Mouse (Mus musculus): Measurements from ENCODE around the gene Cd300lg. TPM values are rescaled to one million over a fixed set of nuclear protein-coding genes. Genes with fewer than 3 reads are reported as not detected.

Cd300lg gene
- polyA plus RNA-seq, 1 experiment = not detected

DNA sequence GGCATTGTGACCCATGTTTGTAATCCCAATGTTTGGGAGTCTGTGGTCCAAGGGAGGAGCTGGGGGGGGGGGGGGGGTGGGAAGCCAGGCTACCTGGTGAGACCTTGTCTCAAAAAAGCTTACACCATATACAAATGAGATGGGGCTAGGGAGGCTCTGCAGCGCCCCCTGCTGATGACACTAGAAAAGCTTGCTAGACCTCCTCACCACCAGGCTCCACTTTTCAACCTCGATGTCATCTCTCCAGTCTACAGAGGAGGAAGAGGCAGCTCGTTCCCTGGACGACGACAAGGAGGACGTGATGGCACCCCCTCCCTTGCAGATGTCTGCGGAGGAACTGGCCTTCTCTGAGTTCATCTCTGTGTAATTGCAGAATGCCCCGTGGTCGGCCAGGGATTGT lies 12.5 kb downstream of the Cd300lg start:
- no peak for TF ChIP-seq TCF12 (IDR thresholded peaks at IDR 0.05; ENCODE audit: insufficient read depth, poor library complexity, severe bottlenecking)
- TF ChIP-seq REST (IDR thresholded peaks at IDR 0.05; ENCODE audit: insufficient read depth, insufficient read length) = no peak
- TF ChIP-seq E2F4 (IDR thresholded peaks at IDR 0.05; ENCODE audit: insufficient read depth) = no peak
- TF ChIP-seq MYOG (IDR thresholded peaks at IDR 0.05; ENCODE audit: control insufficient read depth in 1 of 3, insufficient read depth in 1 of 3, insufficient read length in 2 of 3, low read depth in 2 of 3) = no peak
- no peak for TF ChIP-seq TCF3 (IDR thresholded peaks at IDR 0.05; ENCODE audit: insufficient read length, low read depth)
- TF ChIP-seq POLR2AphosphoS2 (IDR thresholded peaks at IDR 0.05; ENCODE audit: insufficient read length, low read depth) = no peak
- no peak for TF ChIP-seq SRF (IDR thresholded peaks at IDR 0.05; ENCODE audit: control insufficient read depth, insufficient read length, low read depth)
- no peak for TF ChIP-seq CEBPB (IDR thresholded peaks at IDR 0.05; ENCODE audit: insufficient read depth, poor library complexity, severe bottlenecking)
- no peak for TF ChIP-seq USF1 (IDR thresholded peaks at IDR 0.05; ENCODE audit: low read depth)
- no peak for TF ChIP-seq MAX (IDR thresholded peaks at IDR 0.05; ENCODE audit: low read depth)
- no peak for TF ChIP-seq POLR2A (IDR thresholded peaks at IDR 0.05; ENCODE audit: insufficient read length, low read depth)
- TF ChIP-seq MYOD1 (IDR thresholded peaks at IDR 0.05; ENCODE audit: control insufficient read depth in 1 of 3, insufficient read length in 2 of 3, low read depth in 2 of 3) = no peak
- Histone ChIP-seq H3K79me2 (ENCODE audit: control insufficient read depth, insufficient read depth) (no peaks in the 10 kb centered on the region), H3ac (ENCODE audit: control insufficient read depth, insufficient read length) (no peak overlapping the region), H3K36me3 (ENCODE audit: control insufficient read depth, insufficient read depth) (no peaks in the 10 kb centered on the region), H3K4me2 (ENCODE audit: low read depth) (no peak overlapping the region), H3K27me3 (ENCODE audit: control insufficient read depth, insufficient read depth, insufficient read length) (peaks cover 54% of the 10 kb centered on the region), H3K4me3 (no peak overlapping the region)

DNA sequence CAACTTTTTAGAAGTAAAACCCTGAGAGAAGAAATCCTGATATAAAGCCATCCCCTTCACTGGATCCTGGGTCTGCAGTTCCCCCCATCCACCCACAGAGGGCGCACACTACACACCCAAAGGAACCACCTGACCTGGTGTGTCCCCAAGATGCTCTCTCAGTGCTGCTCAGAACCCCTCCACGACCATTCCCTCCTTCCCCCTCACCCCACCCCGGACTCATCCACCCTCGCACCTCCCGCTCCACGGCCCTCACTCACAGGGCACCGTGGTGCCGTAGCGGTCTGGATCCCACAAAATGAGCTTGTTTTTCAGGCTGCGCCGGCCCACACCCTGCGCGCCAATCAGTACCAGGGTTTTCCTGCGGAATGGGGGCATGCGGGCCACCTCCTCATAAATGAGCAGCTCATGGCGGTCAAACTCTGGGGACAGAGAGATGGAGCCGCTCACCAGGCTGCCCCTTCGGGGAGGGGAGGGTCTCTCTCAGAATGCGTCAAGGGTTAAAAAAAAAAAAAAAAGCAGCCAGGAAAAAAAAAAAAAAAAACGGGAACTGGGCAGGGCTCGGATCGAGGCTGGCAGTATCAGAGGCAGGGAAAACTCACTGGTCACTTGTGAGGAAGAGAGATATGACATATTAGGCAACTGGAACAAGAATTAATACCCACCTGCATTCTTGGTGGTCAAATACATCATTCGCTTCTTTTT lies 20.1 kb downstream of the Cd300lg start:
- H3K27me3 ChIP-seq (ENCODE audit: control insufficient read depth, insufficient read depth, insufficient read length) = peaks cover 10% of the 10 kb centered on the region
- H3K36me3 ChIP-seq (ENCODE audit: control insufficient read depth, insufficient read depth) = no peaks in the 10 kb centered on the region
- TF ChIP-seq USF1 (IDR thresholded peaks at IDR 0.05; ENCODE audit: low read depth) (peak; percentile 50), E2F4 (IDR thresholded peaks at IDR 0.05; ENCODE audit: insufficient read depth) (no peak), SRF (IDR thresholded peaks at IDR 0.05; ENCODE audit: control insufficient read depth, insufficient read length, low read depth) (no peak), MYOD1 (IDR thresholded peaks at IDR 0.05; ENCODE audit: control insufficient read depth in 1 of 3, insufficient read length in 2 of 3, low read depth in 2 of 3) (no peak), REST (IDR thresholded peaks at IDR 0.05; ENCODE audit: insufficient read depth, insufficient read length) (no peak)
- H3K79me2 ChIP-seq (ENCODE audit: control insufficient read depth, insufficient read depth) = no peaks in the 10 kb centered on the region
- H3ac ChIP-seq (ENCODE audit: control insufficient read depth, insufficient read length) = no peak overlapping the region
- H3K4me3 ChIP-seq = no peak overlapping the region
- H3K4me2 ChIP-seq (ENCODE audit: low read depth) = no peak overlapping the region

DNA sequence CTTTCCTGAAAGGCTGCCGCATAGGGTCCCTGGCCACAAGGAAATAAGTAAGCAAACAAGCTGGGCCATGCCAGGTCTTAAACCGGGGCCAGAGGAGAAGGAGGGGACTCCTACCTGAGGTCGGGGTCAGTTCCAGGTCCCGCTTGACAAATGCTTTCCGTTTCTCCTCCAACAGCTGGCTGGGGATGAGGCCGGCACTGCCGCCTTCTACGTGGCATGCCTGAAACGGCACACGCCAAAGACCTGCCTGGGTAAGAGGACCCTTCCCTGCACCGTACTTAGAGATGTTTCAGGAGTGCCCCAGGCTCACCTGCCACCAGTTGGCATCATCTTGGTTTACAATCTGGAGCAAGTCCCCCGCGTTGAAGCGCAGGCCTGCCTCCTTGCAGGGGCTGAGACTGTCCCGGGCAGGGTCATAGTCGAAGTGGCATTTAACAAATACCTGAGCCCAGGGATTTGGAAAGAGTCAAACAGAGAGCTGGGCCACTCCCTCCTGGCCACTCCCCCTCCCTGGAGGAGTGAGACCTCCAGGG lies 20.7 kb downstream of the Cd300lg start:
- H3K4me3 ChIP-seq = no peak overlapping the region
- H3K4me2 ChIP-seq (ENCODE audit: low read depth) = no peak overlapping the region
- H3K36me3 ChIP-seq (ENCODE audit: control insufficient read depth, insufficient read depth) = no peaks in the 10 kb centered on the region
- H3K27me3 ChIP-seq (ENCODE audit: control insufficient read depth, insufficient read depth, insufficient read length) = peaks cover 4% of the 10 kb centered on the region
- H3K79me2 ChIP-seq (ENCODE audit: control insufficient read depth, insufficient read depth) = no peaks in the 10 kb centered on the region
- TF ChIP-seq REST (IDR thresholded peaks at IDR 0.05; ENCODE audit: insufficient read depth, insufficient read length) (no peak), SRF (IDR thresholded peaks at IDR 0.05; ENCODE audit: control insufficient read depth, insufficient read length, low read depth) (no peak), MAX (IDR thresholded peaks at IDR 0.05; ENCODE audit: low read depth) (no peak), POLR2A (IDR thresholded peaks at IDR 0.05; ENCODE audit: insufficient read length, low read depth) (no peak), USF1 (IDR thresholded peaks at IDR 0.05; ENCODE audit: low read depth) (no peak), TCF3 (IDR thresholded peaks at IDR 0.05; ENCODE audit: insufficient read length, low read depth) (no peak), CEBPB (IDR thresholded peaks at IDR 0.05; ENCODE audit: insufficient read depth, poor library complexity, severe bottlenecking) (no peak), MYOD1 (IDR thresholded peaks at IDR 0.05; ENCODE audit: control insufficient read depth in 1 of 3, insufficient read length in 2 of 3, low read depth in 2 of 3) (no peak), POLR2AphosphoS2 (IDR thresholded peaks at IDR 0.05; ENCODE audit: insufficient read length, low read depth) (no peak), E2F4 (IDR thresholded peaks at IDR 0.05; ENCODE audit: insufficient read depth) (no peak), TCF12 (IDR thresholded peaks at IDR 0.05; ENCODE audit: insufficient read depth, poor library complexity, severe bottlenecking) (no peak), MYOG (IDR thresholded peaks at IDR 0.05; ENCODE audit: control insufficient read depth in 1 of 3, insufficient read depth in 1 of 3, insufficient read length in 2 of 3, low read depth in 2 of 3) (no peak)
- no peak overlapping the region for H3ac ChIP-seq (ENCODE audit: control insufficient read depth, insufficient read length)

DNA sequence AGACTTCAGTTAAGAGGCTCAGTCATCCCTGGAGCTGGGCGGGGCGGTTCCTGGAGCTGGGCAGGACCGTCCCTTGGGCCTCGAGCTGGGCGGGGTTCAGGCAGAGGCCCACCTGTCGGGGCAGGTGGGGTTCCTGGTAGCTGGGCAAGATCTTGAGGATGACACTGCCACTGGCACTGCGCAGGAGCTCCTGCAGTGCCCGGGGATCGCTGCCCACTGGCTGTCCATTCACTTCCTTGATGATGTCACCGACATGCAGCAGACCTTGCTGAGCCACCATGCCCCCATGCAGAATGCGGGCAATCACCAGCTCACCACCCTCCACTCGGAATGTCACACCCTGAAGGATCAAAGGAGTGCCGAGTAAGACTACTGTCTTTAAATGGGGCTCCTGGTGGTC lies 21.8 kb downstream of the Cd300lg start:
- Histone ChIP-seq H3K36me3 (ENCODE audit: control insufficient read depth, insufficient read depth) (no peaks in the 10 kb centered on the region), H3K4me3 (no peak overlapping the region), H3ac (ENCODE audit: control insufficient read depth, insufficient read length) (no peak overlapping the region), H3K4me2 (ENCODE audit: low read depth) (no peak overlapping the region), H3K27me3 (ENCODE audit: control insufficient read depth, insufficient read depth, insufficient read length) (peaks cover 5% of the 10 kb centered on the region), H3K79me2 (ENCODE audit: control insufficient read depth, insufficient read depth) (no peaks in the 10 kb centered on the region)
- TF ChIP-seq TCF3 (IDR thresholded peaks at IDR 0.05; ENCODE audit: insufficient read length, low read depth) (no peak), POLR2AphosphoS2 (IDR thresholded peaks at IDR 0.05; ENCODE audit: insufficient read length, low read depth) (no peak), USF1 (IDR thresholded peaks at IDR 0.05; ENCODE audit: low read depth) (no peak), MYOD1 (IDR thresholded peaks at IDR 0.05; ENCODE audit: control insufficient read depth in 1 of 3, insufficient read length in 2 of 3, low read depth in 2 of 3) (no peak), REST (IDR thresholded peaks at IDR 0.05; ENCODE audit: insufficient read depth, insufficient read length) (no peak), TCF12 (IDR thresholded peaks at IDR 0.05; ENCODE audit: insufficient read depth, poor library complexity, severe bottlenecking) (no peak), CEBPB (IDR thresholded peaks at IDR 0.05; ENCODE audit: insufficient read depth, poor library complexity, severe bottlenecking) (no peak), SRF (IDR thresholded peaks at IDR 0.05; ENCODE audit: control insufficient read depth, insufficient read length, low read depth) (no peak), POLR2A (IDR thresholded peaks at IDR 0.05; ENCODE audit: insufficient read length, low read depth) (no peak), E2F4 (IDR thresholded peaks at IDR 0.05; ENCODE audit: insufficient read depth) (no peak), MAX (IDR thresholded peaks at IDR 0.05; ENCODE audit: low read depth) (no peak), MYOG (IDR thresholded peaks at IDR 0.05; ENCODE audit: control insufficient read depth in 1 of 3, insufficient read depth in 1 of 3, insufficient read length in 2 of 3, low read depth in 2 of 3) (no peak)

Data from myocyte (in vitro differentiated cells).